Comparison of ENCODE assay signal across 9 mouse cellular contexts in genomic region chr14:36778956-36779355, GRCm38 (mm10).
DNase-seq lines count a peak whose midpoint lies in the region; ATAC-seq and TF ChIP-seq lines count a peak whose summit lies in the region.
"Had no signal": no experiment of that assay in that cellular context is flagged by ENCODE, and none has a peak within 500 bp of the region (broad histone marks: within the 10 kb centered on the region; RNA-seq: fewer than 3 reads in every experiment).

No protein-coding gene starts in this region.

- no peak overlapping the region for H3K27ac ChIP-seq in limb, embryonic 14.5 days (replicated peaks; ENCODE audit: low read depth, low read length)
- H3K27ac ChIP-seq in limb, embryonic 10.5 days: no peak overlapping the region
- H3K27ac ChIP-seq in neural tube, embryonic 15.5 days (replicated peaks): no peak overlapping the region
- H3K27ac ChIP-seq: neural tube, embryonic 13.5 days had no signal

- no peak for ATAC-seq in limb, embryonic 14.5 days (ENCODE audit: low FRiP score, low read depth)
- ATAC-seq in cerebellum, adult (ENCODE audit: insufficient number of reproducible peaks, low FRiP score, low TSS enrichment): peak; percentile 74
- peak; percentile 76 for ATAC-seq in neural tube, embryonic 15.5 days (ENCODE audit: low FRiP score)
- ATAC-seq in erythroblast, adult 5-6 weeks (replicated peaks; ENCODE audit: low FRiP score, poor library complexity, severe bottlenecking): no peak
- ATAC-seq in megakaryocyte progenitor cell, adult 5-6 weeks (replicated peaks; ENCODE audit: poor library complexity): no peak

- H3K4me2 ChIP-seq in limb, embryonic 14.5 days (replicated peaks; ENCODE audit: low read depth, low read length, severe bottlenecking): no peak overlapping the region
- no peak overlapping the region for H3K4me2 ChIP-seq in neural tube, embryonic 15.5 days
- H3K4me2 ChIP-seq: neural tube, embryonic 13.5 days had no signal

- 71% methylated on average over 1 of the region's 1 CpGs for WGBS in limb, embryonic 14.5 days
- 59% methylated on average over 1 of the region's 1 CpGs for WGBS in limb, embryonic 10.5 days
- WGBS in neural tube, embryonic 15.5 days: 71% methylated on average over 1 of the region's 1 CpGs

- no peak overlapping the region for H3K9ac ChIP-seq in limb, embryonic 14.5 days (ENCODE audit: low read depth, low read length, severe bottlenecking)
- no peak overlapping the region for H3K9ac ChIP-seq in neural tube, embryonic 15.5 days (replicated peaks)
- H3K9ac ChIP-seq: neural tube, embryonic 13.5 days had no signal

- H3K9me3 ChIP-seq in limb, embryonic 14.5 days (ENCODE audit: control insufficient read depth, low read length): no peaks in the 10 kb centered on the region
- no peaks in the 10 kb centered on the region for H3K9me3 ChIP-seq in limb, embryonic 10.5 days (replicated peaks)
- H3K9me3 ChIP-seq in neural tube, embryonic 15.5 days (replicated peaks): no peaks in the 10 kb centered on the region
- H3K9me3 ChIP-seq: neural tube, embryonic 13.5 days had no signal

- H3K4me1 ChIP-seq in limb, embryonic 14.5 days (ENCODE audit: control insufficient read depth, insufficient read depth, low read length): no peaks in the 10 kb centered on the region
- 0 out of 2 replicates have a peak, but pooled peaks cover 3% of the 10 kb centered on the region for H3K4me1 ChIP-seq in limb, embryonic 10.5 days
- no peaks in the 10 kb centered on the region for H3K4me1 ChIP-seq in neural tube, embryonic 15.5 days
- H3K4me1 ChIP-seq: neural tube, embryonic 13.5 days had no signal

- H3K36me3 ChIP-seq in limb, embryonic 14.5 days (ENCODE audit: control insufficient read depth, insufficient read depth, low read length): no peaks in the 10 kb centered on the region
- no peaks in the 10 kb centered on the region for H3K36me3 ChIP-seq in limb, embryonic 10.5 days
- no peaks in the 10 kb centered on the region for H3K36me3 ChIP-seq in neural tube, embryonic 15.5 days
- H3K36me3 ChIP-seq: neural tube, embryonic 13.5 days had no signal

- H3K4me3 ChIP-seq in limb, embryonic 14.5 days (replicated peaks; ENCODE audit: low read length): no peak overlapping the region
- no peak overlapping the region for H3K4me3 ChIP-seq in limb, embryonic 10.5 days
- H3K4me3 ChIP-seq in neural tube, embryonic 15.5 days (replicated peaks): no peak overlapping the region
- H3K4me3 ChIP-seq: neural tube, embryonic 13.5 days had no signal

- peak; percentile 21 for DNase-seq in limb, embryonic 14.5 days (ENCODE audit: low spot score)
- no peak for DNase-seq in limb, embryonic 10.5 days (ENCODE audit: low spot score)
- peak; percentile 5 to 6 for DNase-seq in frontal cortex, postnatal 25 days (ENCODE audit: low spot score in 2 of 2)
- no peak for DNase-seq in urinary bladder, postnatal 14 days (ENCODE audit: low spot score)

- H3K27me3 ChIP-seq in limb, embryonic 14.5 days (ENCODE audit: control insufficient read depth, insufficient read depth, low read length): no peaks in the 10 kb centered on the region
- no peaks in the 10 kb centered on the region for H3K27me3 ChIP-seq in limb, embryonic 10.5 days (ENCODE audit: low read depth, poor library complexity, severe bottlenecking)
- H3K27me3 ChIP-seq in neural tube, embryonic 15.5 days (replicated peaks): no peaks in the 10 kb centered on the region
- H3K27me3 ChIP-seq: neural tube, embryonic 13.5 days had no signal

- no peak for TF ChIP-seq POLR2A in limb, embryonic 14.5 days (IDR thresholded peaks at IDR 0.05; ENCODE audit: borderline replicate concordance, extremely low read depth, insufficient read depth, insufficient read length)

Comparison
In these comparisons a context has a peak if more than half of its experiments do, and no peak if none do; other contexts are left out.
1. DNase-seq: peak in limb, embryonic 14.5 days (single experiment) and frontal cortex, postnatal 25 days (2 of 2); none in limb, embryonic 10.5 days (single experiment) and urinary bladder, postnatal 14 days (single experiment).
2. ATAC-seq: peak in cerebellum, adult (single experiment) and neural tube, embryonic 15.5 days (single experiment); none in limb, embryonic 14.5 days (single experiment), erythroblast, adult 5-6 weeks (single experiment) and megakaryocyte progenitor cell, adult 5-6 weeks (single experiment).